Mouse (Mus musculus): ENCODE data around the gene Col4a4.

GRCm38 (mm10) chr1:82527931-82528330, 58.7 kb downstream of the Col4a4 start:
- no peak for TF ChIP-seq CTCF (IDR thresholded peaks at IDR 0.05; ENCODE audit: extremely low read depth, insufficient read depth, low read length)
- no peak for TF ChIP-seq POLR2A (IDR thresholded peaks at IDR 0.05; ENCODE audit: extremely low read depth, insufficient read depth, low read length)
